Mouse (Mus musculus): ENCODE measurements around the gene Nt5c3b.

The Nt5c3b gene

GRCm38 (mm10) chr11:100426820-100427219 lies 14.8 kb downstream of the Nt5c3b start:
- no peak for DNase-seq

- DNase-seq, result peak; percentile 70 to 72
Measured at GRCm38 (mm10) chr11:100425851-100426250, 15.8 kb downstream of the Nt5c3b start.

GRCm38 (mm10) chr11:100423836-100424235 lies 17.8 kb downstream of the Nt5c3b start:
- no peak for DNase-seq

GRCm38 (mm10) chr11:100421537-100421936 lies 20.1 kb downstream of the Nt5c3b start:
- DNase-seq, result no peak

GRCm38 (mm10) chr11:100414914-100415822 lies 26.4 kb downstream of the Nt5c3b start, which contains the start of gene Fkbp10:
Fkbp10 (plus strand) TSS chr11:100415697.
- DNase-seq, result peak; percentile 22 to 25

GRCm38 (mm10) chr11:100414021-100414913 lies 27.3 kb downstream of the Nt5c3b start, which contains the start of gene P3h4:
P3h4 (minus strand) TSS chr11:100414836.
- DNase-seq, result peak; percentile 65 to 66

- no peak for DNase-seq
Measured at GRCm38 (mm10) chr11:100413541-100413940, 28.1 kb downstream of the Nt5c3b start.

- no peak for DNase-seq
Measured at GRCm38 (mm10) chr11:100411736-100412135, 29.9 kb downstream of the Nt5c3b start.

- DNase-seq, result no peak
Measured at GRCm38 (mm10) chr11:100409686-100410085, 31.9 kb downstream of the Nt5c3b start.

- no peak for DNase-seq
Measured at GRCm38 (mm10) chr11:100408835-100409462, 32.7 kb downstream of the Nt5c3b start.

GRCm38 (mm10) chr11:100408076-100408834 lies 33.4 kb downstream of the Nt5c3b start:
- DNase-seq, result peak; percentile 68 to 76

- DNase-seq, result no peak
Measured at GRCm38 (mm10) chr11:100406995-100407705, 34.5 kb downstream of the Nt5c3b start.

- no peak for DNase-seq
Measured at GRCm38 (mm10) chr11:100406273-100406672, 35.3 kb downstream of the Nt5c3b start.

- no peak for DNase-seq
Measured at GRCm38 (mm10) chr11:100404456-100405074, 37.0 kb downstream of the Nt5c3b start.

- no peak for DNase-seq
Measured at GRCm38 (mm10) chr11:100403445-100404134, 38.0 kb downstream of the Nt5c3b start.

- no peak for DNase-seq
Measured at GRCm38 (mm10) chr11:100402682-100403081, 38.9 kb downstream of the Nt5c3b start.

GRCm38 (mm10) chr11:100402240-100402639 lies 39.4 kb downstream of the Nt5c3b start:
- DNase-seq, result no peak

- no peak for DNase-seq
Measured at GRCm38 (mm10) chr11:100400842-100401241, 40.8 kb downstream of the Nt5c3b start.

GRCm38 (mm10) chr11:100399727-100400538 lies 41.7 kb downstream of the Nt5c3b start:
- no peak for DNase-seq
